Mouse (Mus musculus): Measurements from ENCODE around the gene Slc7a11.

- TF ChIP-seq CTCF (IDR thresholded peaks at IDR 0.05; ENCODE audit: low read depth), result no peak
- TF ChIP-seq EP300 (optimal IDR thresholded peaks at IDR 0.05), result no peak
These were observed 137.1 kb downstream of the Slc7a11 start for GRCm38 (mm10) chr3:50306334-50306733.
